Mouse (Mus musculus) heart, adult 9 months (tissue): ENCODE results near the gene Bcr.
A peak's percentile ranks its signal among the peaks of the same experiment; 100 is the strongest.
"Not testable (repeated sequence)": the region's sequence is repeated elsewhere in the genome, so short reads cannot be mapped to it uniquely, and the experiment has no call there.

Experiments
- DNase-seq, 2 experiments: peaks; one replicate each; pipeline ENCODE4 v3.0.0; 2022; ENCODE audit warnings: low spot score in 2 of 2

Bcr gene

GRCm38 (mm10) chr10:75060217-75060842, at the start of gene Bcr:
TSS of gene Bcr (plus strand) at chr10:75060592.
- peak; percentile 75 to 76 for DNase-seq

- DNase-seq: no peak
Observed at GRCm38 (mm10) chr10:75010704-75011103, 49.7 kb upstream of the Bcr start.

- DNase-seq: no peak
Observed at GRCm38 (mm10) chr10:75015465-75015864, 44.9 kb upstream of the Bcr start.

- no peak for DNase-seq
Observed at GRCm38 (mm10) chr10:75016481-75016880, 43.9 kb upstream of the Bcr start.

GRCm38 (mm10) chr10:75020271-75020670, 40.1 kb upstream of the Bcr start:
- DNase-seq: no peak

- DNase-seq: peak in 1 of 2 experiments; percentile 54
Observed at GRCm38 (mm10) chr10:75021138-75021537, 39.3 kb upstream of the Bcr start.

GRCm38 (mm10) chr10:75026491-75026890, 33.9 kb upstream of the Bcr start:
- no peak for DNase-seq

GRCm38 (mm10) chr10:75028743-75029142, 31.6 kb upstream of the Bcr start:
- DNase-seq: no peak

- no peak for DNase-seq
Observed at GRCm38 (mm10) chr10:75029677-75030076, 30.7 kb upstream of the Bcr start.

GRCm38 (mm10) chr10:75030234-75030633, 30.2 kb upstream of the Bcr start:
- no peak for DNase-seq

GRCm38 (mm10) chr10:75031345-75032114, 28.9 kb upstream of the Bcr start:
- no peak for DNase-seq

GRCm38 (mm10) chr10:75032395-75032794, 28.0 kb upstream of the Bcr start, which contains the start of gene Rsph14:
TSS of gene Rsph14 (minus strand) at chr10:75032586.
- DNase-seq: peak; percentile 55 to 70

GRCm38 (mm10) chr10:75036883-75037379, 23.5 kb upstream of the Bcr start, which contains the start of gene Rab36:
TSS of gene Rab36 (plus strand) at chr10:75037058.
- DNase-seq: peak; percentile 94 to 95

- not testable (repeated sequence) for DNase-seq
Observed at GRCm38 (mm10) chr10:75042060-75042459, 18.3 kb upstream of the Bcr start.

GRCm38 (mm10) chr10:75044459-75044858, 15.9 kb upstream of the Bcr start:
- DNase-seq: no peak

GRCm38 (mm10) chr10:75045831-75046230, 14.6 kb upstream of the Bcr start:
- DNase-seq: no peak

- no peak for DNase-seq
Observed at GRCm38 (mm10) chr10:75048711-75049110, 11.7 kb upstream of the Bcr start.

- no peak for DNase-seq
Observed at GRCm38 (mm10) chr10:75051364-75052074, 8.9 kb upstream of the Bcr start.

- DNase-seq: no peak
Observed at GRCm38 (mm10) chr10:75052902-75053301, 7.5 kb upstream of the Bcr start.

- no peak for DNase-seq
Observed at GRCm38 (mm10) chr10:75053655-75054054, 6.7 kb upstream of the Bcr start.

- peak; percentile 41 to 44 for DNase-seq
Observed at GRCm38 (mm10) chr10:75054125-75054524, 6.3 kb upstream of the Bcr start.

GRCm38 (mm10) chr10:75055672-75056071, 4.7 kb upstream of the Bcr start:
- no peak for DNase-seq
